26 mouse cellular contexts compared by ENCODE assay signal in the genomic region with DNA sequence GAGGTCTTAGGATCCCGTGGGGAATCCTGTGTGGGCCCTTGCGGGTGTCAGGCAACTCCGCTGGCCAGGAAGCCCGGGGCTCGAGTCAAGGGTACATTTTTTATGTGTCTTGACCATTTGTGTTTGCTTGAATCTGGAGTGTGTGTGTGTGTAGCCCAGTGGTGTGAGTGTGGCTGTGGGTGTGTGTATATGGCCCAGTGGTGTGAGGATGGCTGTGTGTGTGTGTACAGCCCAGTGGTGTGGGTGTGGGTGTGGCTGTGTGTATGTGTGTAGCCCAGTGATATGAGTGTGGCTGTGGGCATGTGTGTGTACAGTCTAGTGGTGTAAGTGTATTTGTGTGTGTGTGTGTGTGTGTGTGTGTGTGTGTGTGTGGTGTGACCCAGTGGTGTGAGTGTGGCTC.
DNase-seq lines count a peak whose midpoint lies in the region; ATAC-seq and TF ChIP-seq lines count a peak whose summit lies in the region.
"Had no signal": no experiment of that assay in that cellular context is flagged by ENCODE, and none has a peak within 500 bp of the region (broad histone marks: within the 10 kb centered on the region; RNA-seq: fewer than 3 reads in every experiment).

No protein-coding gene starts in this region.

- no peaks in the 10 kb centered on the region for H3K9me3 ChIP-seq in forebrain, embryonic 11.5 days (ENCODE audit: control insufficient read depth, low read length)
- no peaks in the 10 kb centered on the region for H3K9me3 ChIP-seq in forebrain, embryonic 15.5 days
- 0 out of 2 replicates have a peak, but pooled peaks cover 2% of the 10 kb centered on the region for H3K9me3 ChIP-seq in heart, embryonic 10.5 days
- H3K9me3 ChIP-seq in limb, embryonic 14.5 days (ENCODE audit: control insufficient read depth, low read length): no peaks in the 10 kb centered on the region
- no peaks in the 10 kb centered on the region for H3K9me3 ChIP-seq in limb, embryonic 10.5 days (replicated peaks)
- H3K9me3 ChIP-seq: embryonic facial prominence, embryonic 12.5 days; forebrain, embryonic 12.5 days; G1E had no signal

- no peaks in the 10 kb centered on the region for H3K27me3 ChIP-seq in forebrain, embryonic 11.5 days (ENCODE audit: control insufficient read depth, insufficient read depth, low read length)
- H3K27me3 ChIP-seq in forebrain, embryonic 15.5 days: no peaks in the 10 kb centered on the region
- no peaks in the 10 kb centered on the region for H3K27me3 ChIP-seq in heart, embryonic 10.5 days (ENCODE audit: insufficient read depth, poor library complexity, severe bottlenecking)
- no peaks in the 10 kb centered on the region for H3K27me3 ChIP-seq in limb, embryonic 14.5 days (ENCODE audit: control insufficient read depth, insufficient read depth, low read length)
- no peaks in the 10 kb centered on the region for H3K27me3 ChIP-seq in limb, embryonic 10.5 days (ENCODE audit: low read depth, poor library complexity, severe bottlenecking)
- H3K27me3 ChIP-seq: CH12.LX; embryonic facial prominence, embryonic 12.5 days; forebrain, embryonic 12.5 days; Patski had no signal

- peak; percentile 39 for DNase-seq in forebrain, embryonic 11.5 days (ENCODE audit: low spot score)
- DNase-seq in heart, embryonic 10.5 days (ENCODE audit: low spot score): peak; percentile 72
- DNase-seq in heart, adult 18-20 months: no peak
- no peak for DNase-seq in limb, embryonic 14.5 days (ENCODE audit: low spot score)
- no peak for DNase-seq in limb, embryonic 10.5 days (ENCODE audit: low spot score)
- peak; percentile 23 for DNase-seq in testis, postnatal 10 days (ENCODE audit: low spot score)
- DNase-seq in testis, postnatal 14 days (ENCODE audit: low spot score): no peak
- DNase-seq: adrenal gland, adult 8-10 months; adrenal gland, postnatal 14 days; adrenal gland, postnatal 36 days; B cell, adult 2 months; cerebellum, adult 11-12 months; cerebellum, adult 2 months; cerebellum, adult 9-10 months; cerebellum, postnatal 10 days; cerebellum, postnatal 25 days had no signal

- no peaks in the 10 kb centered on the region for H3K4me1 ChIP-seq in forebrain, embryonic 11.5 days (replicated peaks; ENCODE audit: control insufficient read depth, insufficient read depth, low read length)
- no peaks in the 10 kb centered on the region for H3K4me1 ChIP-seq in forebrain, embryonic 15.5 days
- no peaks in the 10 kb centered on the region for H3K4me1 ChIP-seq in heart, embryonic 10.5 days
- no peaks in the 10 kb centered on the region for H3K4me1 ChIP-seq in limb, embryonic 14.5 days (ENCODE audit: control insufficient read depth, insufficient read depth, low read length)
- no peaks in the 10 kb centered on the region for H3K4me1 ChIP-seq in limb, embryonic 10.5 days
- H3K4me1 ChIP-seq: embryonic facial prominence, embryonic 10.5 days; embryonic facial prominence, embryonic 12.5 days; forebrain, embryonic 12.5 days had no signal

- H3K27ac ChIP-seq in forebrain, embryonic 11.5 days (ENCODE audit: low read depth, low read length): no peak overlapping the region
- no peak overlapping the region for H3K27ac ChIP-seq in forebrain, embryonic 15.5 days (replicated peaks)
- H3K27ac ChIP-seq in heart, embryonic 10.5 days: no peak overlapping the region
- H3K27ac ChIP-seq in limb, embryonic 14.5 days (replicated peaks; ENCODE audit: low read depth, low read length): no peak overlapping the region
- no peak overlapping the region for H3K27ac ChIP-seq in limb, embryonic 10.5 days
- H3K27ac ChIP-seq: embryonic facial prominence, embryonic 10.5 days; embryonic facial prominence, embryonic 12.5 days; forebrain, embryonic 12.5 days had no signal

- no peak for ATAC-seq in forebrain, embryonic 11.5 days (replicated peaks; ENCODE audit: low FRiP score)
- ATAC-seq in forebrain, embryonic 15.5 days (replicated peaks): no peak
- peak; percentile 15; the same call in 1 of the 2 replicates for ATAC-seq in limb, embryonic 14.5 days (ENCODE audit: low FRiP score, low read depth)
- ATAC-seq: activated CD4-positive, CD25-positive, alpha-beta regulatory T cell, adult 4 months; CD4-positive, CD25-positive, alpha-beta regulatory T cell, adult 4 months; forebrain, embryonic 14.5 days; Patski had no signal

- no peak overlapping the region for H3K9ac ChIP-seq in forebrain, embryonic 11.5 days (ENCODE audit: low read length)
- no peak overlapping the region for H3K9ac ChIP-seq in forebrain, embryonic 15.5 days (replicated peaks)
- no peak overlapping the region for H3K9ac ChIP-seq in limb, embryonic 14.5 days (ENCODE audit: low read depth, low read length, severe bottlenecking)
- H3K9ac ChIP-seq: embryonic facial prominence, embryonic 12.5 days; forebrain, embryonic 12.5 days had no signal

- WGBS in forebrain, embryonic 11.5 days: 86% methylated on average over 5 of the region's 5 CpGs
- WGBS in forebrain, embryonic 15.5 days: 94% methylated on average over 5 of the region's 5 CpGs
- 94% methylated on average over 5 of the region's 5 CpGs for WGBS in heart, embryonic 10.5 days
- 85% methylated on average over 3 of the region's 5 CpGs for WGBS in limb, embryonic 14.5 days
- WGBS in limb, embryonic 10.5 days: over 99% methylated on average over 5 of the region's 5 CpGs

- no peak overlapping the region for H3K4me2 ChIP-seq in forebrain, embryonic 11.5 days (ENCODE audit: low read depth, low read length, severe bottlenecking)
- no peak overlapping the region for H3K4me2 ChIP-seq in forebrain, embryonic 15.5 days (replicated peaks)
- H3K4me2 ChIP-seq in limb, embryonic 14.5 days (replicated peaks; ENCODE audit: low read depth, low read length, severe bottlenecking): no peak overlapping the region
- H3K4me2 ChIP-seq: embryonic facial prominence, embryonic 12.5 days; forebrain, embryonic 12.5 days had no signal

- no peak for TF ChIP-seq POLR2A in limb, embryonic 14.5 days (IDR thresholded peaks at IDR 0.05; ENCODE audit: borderline replicate concordance, extremely low read depth, insufficient read depth, insufficient read length)

- no peak overlapping the region for H3K4me3 ChIP-seq in forebrain, embryonic 11.5 days (ENCODE audit: low read depth, low read length)
- H3K4me3 ChIP-seq in forebrain, embryonic 15.5 days: no peak overlapping the region
- no peak overlapping the region for H3K4me3 ChIP-seq in heart, embryonic 10.5 days
- no peak overlapping the region for H3K4me3 ChIP-seq in limb, embryonic 14.5 days (replicated peaks; ENCODE audit: low read length)
- no peak overlapping the region for H3K4me3 ChIP-seq in limb, embryonic 10.5 days
- H3K4me3 ChIP-seq: embryonic facial prominence, embryonic 10.5 days; embryonic facial prominence, embryonic 12.5 days; forebrain, embryonic 12.5 days had no signal

- no peaks in the 10 kb centered on the region for H3K36me3 ChIP-seq in forebrain, embryonic 11.5 days (ENCODE audit: control insufficient read depth, insufficient read depth, low read length)
- H3K36me3 ChIP-seq in forebrain, embryonic 15.5 days: no peaks in the 10 kb centered on the region
- no peaks in the 10 kb centered on the region for H3K36me3 ChIP-seq in heart, embryonic 10.5 days
- no peaks in the 10 kb centered on the region for H3K36me3 ChIP-seq in limb, embryonic 14.5 days (ENCODE audit: control insufficient read depth, insufficient read depth, low read length)
- H3K36me3 ChIP-seq in limb, embryonic 10.5 days: no peaks in the 10 kb centered on the region
- H3K36me3 ChIP-seq: embryonic facial prominence, embryonic 10.5 days; embryonic facial prominence, embryonic 12.5 days; forebrain, embryonic 12.5 days; G1E had no signal

Comparison
In these comparisons a context has a peak if more than half of its experiments do, and no peak if none do; other contexts are left out.
1. DNase-seq: peak in forebrain, embryonic 11.5 days (single experiment), heart, embryonic 10.5 days (single experiment) and testis, postnatal 10 days (single experiment); none in heart, adult 18-20 months (0 of 2), limb, embryonic 14.5 days (single experiment), limb, embryonic 10.5 days (single experiment) and testis, postnatal 14 days (single experiment).